Mouse (Mus musculus) myocyte (in vitro differentiated cells): ENCODE results near the gene Aff3. TPM values are rescaled to one million over a fixed set of nuclear protein-coding genes. Genes with fewer than 3 reads are reported as not detected.
A peak's percentile ranks its signal among the peaks of the same experiment; 100 is the strongest.

Experiments used
- H3K27me3 ChIP-seq: one replicate; pipeline ENCODE4 v1.6.1; 2011; ENCODE audit not compliant: control insufficient read depth, insufficient read depth, insufficient read length
- H3K36me3 ChIP-seq: one replicate; pipeline ENCODE4 v1.6.1; 2011; ENCODE audit not compliant: control insufficient read depth, insufficient read depth
- H3K4me2 ChIP-seq: one replicate; pipeline ENCODE4 v1.6.1; 2011; ENCODE audit warnings: low read depth, control low read depth
- H3K4me3 ChIP-seq: one replicate; pipeline ENCODE4 v1.5.1; 2011; ENCODE audit warnings: mild to moderate bottlenecking, control low read depth, moderate library complexity
- H3K79me2 ChIP-seq: one replicate; pipeline ENCODE4 v1.6.1; 2011; ENCODE audit not compliant: control insufficient read depth, insufficient read depth
- H3ac ChIP-seq: one replicate; pipeline ENCODE4 v1.6.1; 2011; ENCODE audit not compliant: control insufficient read depth, insufficient read length
- CEBPB ChIP-seq: IDR thresholded peaks from 2 replicates; pipeline ENCODE4 v1.6.1; 2011; ENCODE audit warnings: mild to moderate bottlenecking, moderate library complexity; ENCODE audit not compliant: poor library complexity, insufficient read depth, severe bottlenecking
- E2F4 ChIP-seq: IDR thresholded peaks from one replicate; pipeline ENCODE4 v1.6.1; 2011; ENCODE audit warnings: mild to moderate bottlenecking, control low read depth, moderate library complexity; ENCODE audit not compliant: insufficient read depth
- MAX ChIP-seq: IDR thresholded peaks from one replicate; pipeline ENCODE4 v1.6.1; 2011; ENCODE audit warnings: low read depth, mild to moderate bottlenecking, control low read depth
- MYOD1 ChIP-seq, 3 experiments: IDR thresholded peaks; one replicate each; pipeline ENCODE4 v1.6.1; 2011; ENCODE audit warnings: control low read depth in 2 of 3, low read depth in 2 of 3, mild to moderate bottlenecking in 2 of 3, moderate library complexity in 1 of 3; ENCODE audit not compliant: insufficient read length in 2 of 3, control insufficient read depth in 1 of 3
- MYOG ChIP-seq, 3 experiments: IDR thresholded peaks; one replicate each; pipeline ENCODE4 v1.6.1; 2011; ENCODE audit warnings: control low read depth in 2 of 3, low read depth in 2 of 3, mild to moderate bottlenecking in 2 of 3; ENCODE audit not compliant: insufficient read length in 2 of 3, control insufficient read depth in 1 of 3, insufficient read depth in 1 of 3
- POLR2A ChIP-seq: IDR thresholded peaks from one replicate; pipeline ENCODE4 v1.6.1; 2011; ENCODE audit warnings: low read depth, mild to moderate bottlenecking, control low read depth, moderate library complexity; ENCODE audit not compliant: insufficient read length
- POLR2AphosphoS2 ChIP-seq: IDR thresholded peaks from one replicate; pipeline ENCODE4 v1.6.1; 2011; ENCODE audit warnings: low read depth, control low read depth; ENCODE audit not compliant: insufficient read length
- REST ChIP-seq: IDR thresholded peaks from one replicate; pipeline ENCODE4 v1.6.1; 2011; ENCODE audit warnings: mild to moderate bottlenecking, control low read depth, moderate library complexity; ENCODE audit not compliant: insufficient read depth, insufficient read length
- SRF ChIP-seq: IDR thresholded peaks from one replicate; pipeline ENCODE4 v1.6.1; 2011; ENCODE audit warnings: low read depth; ENCODE audit not compliant: control insufficient read depth, insufficient read length
- TCF12 ChIP-seq: IDR thresholded peaks from one replicate; pipeline ENCODE4 v1.6.1; 2011; ENCODE audit warnings: mild to moderate bottlenecking, control low read depth; ENCODE audit not compliant: poor library complexity, insufficient read depth, severe bottlenecking
- TCF3 ChIP-seq: IDR thresholded peaks from one replicate; pipeline ENCODE4 v1.6.1; 2011; ENCODE audit warnings: low read depth, control low read depth; ENCODE audit not compliant: insufficient read length
- USF1 ChIP-seq: IDR thresholded peaks from one replicate; pipeline ENCODE4 v1.6.1; 2011; ENCODE audit warnings: low read depth, mild to moderate bottlenecking, control low read depth, moderate library complexity
- polyA plus RNA-seq: library from polyadenylated mRNA; unstranded; fragments of >200 nt; fragmentation: generic; extraction: Trizol; gene quantifications from one replicate; pipeline ENCODE4 v1.2.1, GENCODE M21; 2012; ENCODE audit warnings: missing spikeins

Aff3 gene
- polyA plus RNA-seq, 1 experiment = not detected

DNA sequence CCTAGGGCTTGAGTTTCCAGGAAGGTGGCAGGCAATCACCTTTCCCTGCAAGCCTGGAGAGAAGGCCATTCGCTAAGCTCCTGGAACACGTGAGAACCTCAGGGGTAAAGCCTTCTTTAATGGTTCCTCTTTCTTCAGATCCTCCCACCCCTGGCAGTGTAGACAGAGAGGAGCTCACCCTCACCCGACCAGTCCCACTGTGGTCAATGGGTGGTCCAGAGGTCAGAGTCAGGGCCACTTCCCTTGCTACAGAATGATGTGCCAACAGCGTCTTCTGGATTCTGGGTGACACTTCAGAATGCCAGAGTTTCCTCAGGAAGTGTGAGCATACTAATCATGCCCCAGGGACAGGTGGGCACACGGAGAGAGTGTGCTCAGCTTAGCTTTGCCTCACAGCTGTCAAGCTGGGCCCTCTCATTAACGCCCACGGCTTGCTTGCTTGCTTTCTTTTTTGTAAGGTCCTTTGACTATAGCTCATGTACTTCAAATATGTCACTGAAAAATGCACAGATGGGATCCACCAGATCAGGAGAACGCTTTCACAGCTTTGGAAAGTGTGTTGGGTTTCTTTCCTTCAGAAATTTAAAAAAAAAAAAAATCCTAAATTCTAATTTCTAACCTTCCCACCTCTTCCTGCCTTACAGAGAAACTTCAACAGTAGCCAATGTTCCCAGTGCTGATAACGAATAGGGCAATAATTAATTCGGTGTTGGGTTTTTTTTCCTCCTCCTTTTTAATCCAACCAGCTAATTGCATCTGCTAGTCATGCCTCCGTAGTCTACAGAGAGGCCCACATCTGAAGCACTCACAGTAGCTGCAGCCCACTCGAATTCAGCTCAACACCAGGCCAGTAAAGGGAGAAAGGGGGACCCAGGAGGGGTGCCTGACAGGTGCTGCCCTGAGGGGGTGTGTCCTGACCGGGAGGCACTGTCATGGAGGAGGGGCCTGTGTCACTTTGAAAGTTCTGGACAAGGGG lies 235.8 kb downstream of the Aff3 start:
- Histone ChIP-seq H3K4me3 (no peak overlapping the region), H3K4me2 (peak overlapping the region; percentile 20), H3K27me3 (no peaks in the 10 kb centered on the region), H3K36me3 (no peaks in the 10 kb centered on the region), H3ac (no peak overlapping the region), H3K79me2 (no peaks in the 10 kb centered on the region)
- no peak for TF ChIP-seq SRF
- peak; percentile 55 for TF ChIP-seq TCF12
- TF ChIP-seq MYOG (IDR thresholded peaks at IDR 0.05; ENCODE audit: control insufficient read depth in 1 of 3, insufficient read depth in 1 of 3, insufficient read length in 2 of 3, low read depth in 2 of 3) = peak in 2 of 3 experiments; percentile 76 to 89
- peak in 2 of 3 experiments; percentile 90 to 95 for TF ChIP-seq MYOD1 (IDR thresholded peaks at IDR 0.05; ENCODE audit: control insufficient read depth in 1 of 3, insufficient read length in 2 of 3, low read depth in 2 of 3)

DNA sequence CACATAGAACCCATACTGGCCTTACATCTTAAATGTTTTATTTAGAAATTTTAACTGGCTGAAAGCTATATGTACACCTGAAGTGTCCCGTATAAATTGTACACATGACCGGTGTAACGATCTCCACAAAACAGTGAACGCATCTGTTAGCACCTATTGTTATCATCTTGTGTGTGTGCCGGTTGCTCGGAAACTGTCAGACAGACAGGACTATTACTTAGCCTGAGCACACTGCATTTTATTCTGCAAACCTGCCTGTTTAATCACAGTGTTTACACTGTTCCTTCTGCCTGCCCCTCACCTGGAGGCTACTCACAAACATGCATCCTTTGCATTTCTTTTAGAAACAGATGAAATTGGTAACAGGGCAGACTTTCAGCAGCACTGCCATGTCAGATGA lies 241.8 kb downstream of the Aff3 start:
- no peak overlapping the region for H3ac ChIP-seq
- H3K27me3 ChIP-seq = no peaks in the 10 kb centered on the region
- TF ChIP-seq E2F4 (no peak), POLR2A (no peak)
- H3K36me3 ChIP-seq = no peaks in the 10 kb centered on the region
- no peaks in the 10 kb centered on the region for H3K79me2 ChIP-seq
- no peak overlapping the region for H3K4me2 ChIP-seq
- no peak overlapping the region for H3K4me3 ChIP-seq

DNA sequence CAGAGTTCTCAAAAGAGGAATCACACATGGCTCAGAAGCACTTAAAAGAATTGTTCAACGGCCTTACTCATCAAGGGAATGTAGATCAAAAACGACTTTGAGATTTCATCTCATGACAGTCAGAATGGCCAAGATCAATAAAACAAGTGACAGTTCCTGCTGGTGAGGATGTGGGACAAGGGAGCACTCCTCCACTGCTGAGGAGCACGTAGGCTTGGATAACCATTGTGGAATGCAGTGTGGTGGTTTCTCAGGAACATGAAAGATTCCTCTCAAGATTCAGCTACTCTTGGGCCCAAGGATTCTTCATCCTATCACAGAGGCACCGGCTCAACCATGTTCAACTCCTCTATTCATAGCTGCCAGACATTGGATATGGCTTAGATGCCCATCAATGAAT lies 245.4 kb downstream of the Aff3 start:
- TF ChIP-seq REST (no peak), CEBPB (no peak), E2F4 (no peak), SRF (no peak), POLR2A (no peak), TCF3 (no peak), POLR2AphosphoS2 (no peak), MAX (no peak), TCF12 (no peak), MYOD1 (IDR thresholded peaks at IDR 0.05; ENCODE audit: control insufficient read depth in 1 of 3, insufficient read length in 2 of 3, low read depth in 2 of 3) (no peak)
- H3K36me3 ChIP-seq = no peaks in the 10 kb centered on the region
- H3K27me3 ChIP-seq = no peaks in the 10 kb centered on the region
- no peak overlapping the region for H3K4me3 ChIP-seq
- H3K4me2 ChIP-seq = no peak overlapping the region
- H3ac ChIP-seq = no peak overlapping the region
- no peaks in the 10 kb centered on the region for H3K79me2 ChIP-seq

DNA sequence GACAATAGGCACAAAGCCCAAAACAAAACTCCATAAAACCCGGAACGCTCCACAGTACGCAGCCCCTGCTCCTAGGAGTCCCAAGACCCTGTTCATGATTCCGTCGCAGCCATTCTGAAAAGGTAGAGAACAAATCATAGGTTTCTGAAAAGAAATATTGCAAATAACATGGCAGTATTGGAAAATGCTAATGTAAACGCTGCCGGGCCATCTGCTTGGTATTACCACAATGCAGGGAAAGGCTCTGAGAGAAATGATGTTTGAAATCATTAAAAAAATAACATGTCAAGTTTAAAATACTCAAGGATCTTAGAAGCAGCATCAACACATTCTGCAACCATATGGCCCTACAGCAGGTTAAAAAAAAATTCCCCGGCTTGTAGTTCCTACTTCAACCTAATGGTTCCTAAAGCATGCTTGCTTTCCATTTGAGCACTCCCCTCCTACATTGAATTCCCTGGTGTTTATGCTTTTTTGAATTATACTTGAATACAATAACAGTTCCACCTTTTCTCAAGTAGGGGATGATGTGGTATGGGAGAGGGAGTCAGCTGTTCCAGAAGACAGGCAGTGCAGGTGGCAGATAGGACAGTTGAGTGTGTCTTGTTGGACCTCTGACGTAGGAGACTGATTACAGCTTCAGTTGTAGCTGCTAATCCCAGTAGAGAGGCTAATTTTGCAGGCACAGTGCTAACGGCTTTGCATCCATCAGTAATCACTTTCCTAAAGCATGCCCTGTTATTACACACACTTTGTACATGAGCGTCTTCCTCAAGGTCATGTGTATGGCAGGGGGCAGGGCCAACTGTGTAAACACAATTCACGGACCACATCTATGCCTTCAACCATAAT lies 246.3 kb downstream of the Aff3 start:
- H3K36me3 ChIP-seq = no peaks in the 10 kb centered on the region
- no peak overlapping the region for H3K4me3 ChIP-seq
- TF ChIP-seq MYOG (IDR thresholded peaks at IDR 0.05; ENCODE audit: control insufficient read depth in 1 of 3, insufficient read depth in 1 of 3, insufficient read length in 2 of 3, low read depth in 2 of 3) (no peak), E2F4 (no peak), SRF (no peak), MAX (no peak), POLR2A (no peak), USF1 (no peak), POLR2AphosphoS2 (no peak), MYOD1 (IDR thresholded peaks at IDR 0.05; ENCODE audit: control insufficient read depth in 1 of 3, insufficient read length in 2 of 3, low read depth in 2 of 3) (no peak), TCF12 (no peak), CEBPB (no peak), TCF3 (no peak), REST (no peak)
- H3K4me2 ChIP-seq = no peak overlapping the region
- no peak overlapping the region for H3ac ChIP-seq
- no peaks in the 10 kb centered on the region for H3K79me2 ChIP-seq
- no peaks in the 10 kb centered on the region for H3K27me3 ChIP-seq

DNA sequence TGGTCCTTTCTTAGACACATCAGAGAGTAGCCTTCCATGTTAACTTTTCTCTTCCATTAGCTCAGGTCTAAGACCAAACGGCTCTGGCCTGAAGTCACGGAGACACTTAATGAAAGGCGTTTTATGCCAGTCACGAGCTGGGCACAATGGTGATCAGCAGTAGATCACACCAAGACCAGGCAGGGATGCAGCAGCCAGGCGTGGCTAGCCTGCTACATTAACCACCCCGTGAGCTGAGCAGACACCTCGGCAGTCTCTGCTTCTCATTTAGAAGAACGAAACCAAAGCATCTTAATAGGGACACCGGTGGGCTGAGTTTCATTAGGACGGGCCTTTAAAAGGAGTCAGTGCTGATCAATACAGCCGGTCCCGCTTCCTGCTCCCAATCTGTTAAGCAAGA lies 247.6 kb downstream of the Aff3 start:
- H3K4me2 ChIP-seq = no peak overlapping the region

More for the DNA sequence above, 247.6 kb downstream of the Aff3 start:
- no peaks in the 10 kb centered on the region for H3K36me3 ChIP-seq
- TF ChIP-seq TCF3 (no peak), MYOG (IDR thresholded peaks at IDR 0.05; ENCODE audit: control insufficient read depth in 1 of 3, insufficient read depth in 1 of 3, insufficient read length in 2 of 3, low read depth in 2 of 3) (no peak), MAX (no peak), CEBPB (no peak), POLR2AphosphoS2 (no peak), TCF12 (no peak), SRF (no peak), REST (no peak), MYOD1 (IDR thresholded peaks at IDR 0.05; ENCODE audit: control insufficient read depth in 1 of 3, insufficient read length in 2 of 3, low read depth in 2 of 3) (no peak), POLR2A (no peak), USF1 (no peak), E2F4 (no peak)
- no peak overlapping the region for H3K4me3 ChIP-seq
- H3K27me3 ChIP-seq = no peaks in the 10 kb centered on the region
- H3K79me2 ChIP-seq = no peaks in the 10 kb centered on the region
- H3ac ChIP-seq = no peak overlapping the region
